Comparison of ENCODE assay signal across 11 mouse cellular contexts in genomic region chr1:65545336-65546060, GRCm38 (mm10).
DNase-seq lines count a peak whose midpoint lies in the region.
"Had no signal": no experiment of that assay in that cellular context is flagged by ENCODE, and none has a peak within 500 bp of the region (broad histone marks: within the 10 kb centered on the region; RNA-seq: fewer than 3 reads in every experiment).

No protein-coding gene starts in this region.

- DNase-seq in cerebellum, adult 11 months: peak; percentile 48
- DNase-seq in cerebellum, adult 18-20 months: peak; percentile 64 to 68
- DNase-seq in cerebellum, adult 9-11 months: peak; percentile 77
- DNase-seq in cerebellum, postnatal 36 days: peak; percentile 44 to 60
- DNase-seq in layer of hippocampus, adult 8-10 months (ENCODE audit: low spot score in 2 of 2): no peak
- DNase-seq in embryo, embryonic 10.5 days (ENCODE audit: low spot score): no peak
- DNase-seq in heart, postnatal 36 days: no peak
- DNase-seq: adrenal gland, postnatal 10 days; gastrocnemius, postnatal 10 days; heart, adult 2 months; kidney, adult 2 months had no signal

- intact Hi-C loops in heart, postnatal 36 days (cut with DNase I): no loop called here

Comparison
In these comparisons a context has a peak if more than half of its experiments do, and no peak if none do; other contexts are left out.
1. DNase-seq: peak in cerebellum, adult 11 months (single experiment), cerebellum, adult 18-20 months (2 of 2), cerebellum, adult 9-11 months (single experiment) and cerebellum, postnatal 36 days (2 of 2); none in layer of hippocampus, adult 8-10 months (0 of 2), embryo, embryonic 10.5 days (single experiment) and heart, postnatal 36 days (0 of 2).